Mouse (Mus musculus) myocyte (in vitro differentiated cells): Measurements from ENCODE around the gene Mvb12b. TPM values are rescaled to one million over a fixed set of nuclear protein-coding genes. Genes with fewer than 3 reads are reported as not detected.
"Not testable (repeated sequence)": the region's sequence is repeated elsewhere in the genome, so short reads cannot be mapped to it uniquely, and the experiment has no call there.

Experiments
- H3K27me3 ChIP-seq: one replicate; pipeline ENCODE4 v1.6.1; 2011; ENCODE audit not compliant: control insufficient read depth, insufficient read depth, insufficient read length
- H3K36me3 ChIP-seq: one replicate; pipeline ENCODE4 v1.6.1; 2011; ENCODE audit not compliant: control insufficient read depth, insufficient read depth
- H3K4me2 ChIP-seq: one replicate; pipeline ENCODE4 v1.6.1; 2011; ENCODE audit warnings: low read depth, control low read depth
- H3K4me3 ChIP-seq: one replicate; pipeline ENCODE4 v1.5.1; 2011; ENCODE audit warnings: mild to moderate bottlenecking, control low read depth, moderate library complexity
- H3K79me2 ChIP-seq: one replicate; pipeline ENCODE4 v1.6.1; 2011; ENCODE audit not compliant: control insufficient read depth, insufficient read depth
- H3ac ChIP-seq: one replicate; pipeline ENCODE4 v1.6.1; 2011; ENCODE audit not compliant: control insufficient read depth, insufficient read length
- CEBPB ChIP-seq: IDR thresholded peaks from 2 replicates; pipeline ENCODE4 v1.6.1; 2011; ENCODE audit warnings: mild to moderate bottlenecking, moderate library complexity; ENCODE audit not compliant: poor library complexity, insufficient read depth, severe bottlenecking
- E2F4 ChIP-seq: IDR thresholded peaks from one replicate; pipeline ENCODE4 v1.6.1; 2011; ENCODE audit warnings: mild to moderate bottlenecking, control low read depth, moderate library complexity; ENCODE audit not compliant: insufficient read depth
- MAX ChIP-seq: IDR thresholded peaks from one replicate; pipeline ENCODE4 v1.6.1; 2011; ENCODE audit warnings: low read depth, mild to moderate bottlenecking, control low read depth
- MYOD1 ChIP-seq, 3 experiments: IDR thresholded peaks; one replicate each; pipeline ENCODE4 v1.6.1; 2011; ENCODE audit warnings: control low read depth in 2 of 3, low read depth in 2 of 3, mild to moderate bottlenecking in 2 of 3, moderate library complexity in 1 of 3; ENCODE audit not compliant: insufficient read length in 2 of 3, control insufficient read depth in 1 of 3
- MYOG ChIP-seq, 3 experiments: IDR thresholded peaks; one replicate each; pipeline ENCODE4 v1.6.1; 2011; ENCODE audit warnings: control low read depth in 2 of 3, low read depth in 2 of 3, mild to moderate bottlenecking in 2 of 3; ENCODE audit not compliant: insufficient read length in 2 of 3, control insufficient read depth in 1 of 3, insufficient read depth in 1 of 3
- POLR2A ChIP-seq: IDR thresholded peaks from one replicate; pipeline ENCODE4 v1.6.1; 2011; ENCODE audit warnings: low read depth, mild to moderate bottlenecking, control low read depth, moderate library complexity; ENCODE audit not compliant: insufficient read length
- POLR2AphosphoS2 ChIP-seq: IDR thresholded peaks from one replicate; pipeline ENCODE4 v1.6.1; 2011; ENCODE audit warnings: low read depth, control low read depth; ENCODE audit not compliant: insufficient read length
- REST ChIP-seq: IDR thresholded peaks from one replicate; pipeline ENCODE4 v1.6.1; 2011; ENCODE audit warnings: mild to moderate bottlenecking, control low read depth, moderate library complexity; ENCODE audit not compliant: insufficient read depth, insufficient read length
- SRF ChIP-seq: IDR thresholded peaks from one replicate; pipeline ENCODE4 v1.6.1; 2011; ENCODE audit warnings: low read depth; ENCODE audit not compliant: control insufficient read depth, insufficient read length
- TCF12 ChIP-seq: IDR thresholded peaks from one replicate; pipeline ENCODE4 v1.6.1; 2011; ENCODE audit warnings: mild to moderate bottlenecking, control low read depth; ENCODE audit not compliant: poor library complexity, insufficient read depth, severe bottlenecking
- TCF3 ChIP-seq: IDR thresholded peaks from one replicate; pipeline ENCODE4 v1.6.1; 2011; ENCODE audit warnings: low read depth, control low read depth; ENCODE audit not compliant: insufficient read length
- USF1 ChIP-seq: IDR thresholded peaks from one replicate; pipeline ENCODE4 v1.6.1; 2011; ENCODE audit warnings: low read depth, mild to moderate bottlenecking, control low read depth, moderate library complexity
- polyA plus RNA-seq: library from polyadenylated mRNA; unstranded; fragments of >200 nt; fragmentation: generic; extraction: Trizol; gene quantifications from one replicate; pipeline ENCODE4 v1.2.1, GENCODE M21; 2012; ENCODE audit warnings: missing spikeins

Gene Mvb12b
- polyA plus RNA-seq, 1 experiment: 14.5 TPM

- no peaks in the 10 kb centered on the region for H3K36me3 ChIP-seq
- no peaks in the 10 kb centered on the region for H3K79me2 ChIP-seq
- no peak overlapping the region for H3ac ChIP-seq
- H3K27me3 ChIP-seq: no peaks in the 10 kb centered on the region
- no peak overlapping the region for H3K4me2 ChIP-seq
- H3K4me3 ChIP-seq: no peak overlapping the region
- no peak for TF ChIP-seq TCF3
- TF ChIP-seq MAX: no peak
Observed at GRCm38 (mm10) chr2:33918318-33918717, 30.6 kb upstream of the Mvb12b start.

- no peaks in the 10 kb centered on the region for H3K36me3 ChIP-seq
- H3K4me2 ChIP-seq: no peak overlapping the region
- no peak overlapping the region for H3K4me3 ChIP-seq
- no peak overlapping the region for H3ac ChIP-seq
- H3K79me2 ChIP-seq: no peaks in the 10 kb centered on the region
- H3K27me3 ChIP-seq: no peaks in the 10 kb centered on the region
- TF ChIP-seq CEBPB (no peak), SRF (no peak), USF1 (no peak), TCF12 (no peak), TCF3 (no peak), MYOD1 (IDR thresholded peaks at IDR 0.05; ENCODE audit: control insufficient read depth in 1 of 3, insufficient read length in 2 of 3, low read depth in 2 of 3) (no peak), POLR2A (no peak), MYOG (IDR thresholded peaks at IDR 0.05; ENCODE audit: control insufficient read depth in 1 of 3, insufficient read depth in 1 of 3, insufficient read length in 2 of 3, low read depth in 2 of 3) (no peak), E2F4 (no peak)
Observed at GRCm38 (mm10) chr2:33916603-33917002, 28.9 kb upstream of the Mvb12b start.

GRCm38 (mm10) chr2:33914998-33915397, 27.3 kb upstream of the Mvb12b start:
- H3K27me3 ChIP-seq: no peaks in the 10 kb centered on the region

GRCm38 (mm10) chr2:33914334-33914733, 26.6 kb upstream of the Mvb12b start:
- no peaks in the 10 kb centered on the region for H3K36me3 ChIP-seq
- no peak overlapping the region for H3K4me3 ChIP-seq
- H3ac ChIP-seq: no peak overlapping the region
- TF ChIP-seq MYOD1 (IDR thresholded peaks at IDR 0.05; ENCODE audit: control insufficient read depth in 1 of 3, insufficient read length in 2 of 3, low read depth in 2 of 3) (no peak), MAX (no peak), E2F4 (no peak), USF1 (no peak), REST (no peak), TCF3 (no peak), POLR2A (no peak), SRF (no peak), MYOG (IDR thresholded peaks at IDR 0.05; ENCODE audit: control insufficient read depth in 1 of 3, insufficient read depth in 1 of 3, insufficient read length in 2 of 3, low read depth in 2 of 3) (no peak), CEBPB (no peak), TCF12 (no peak), POLR2AphosphoS2 (no peak)
- H3K79me2 ChIP-seq: no peaks in the 10 kb centered on the region
- H3K27me3 ChIP-seq: no peaks in the 10 kb centered on the region
- H3K4me2 ChIP-seq: no peak overlapping the region

More at GRCm38 (mm10) chr2:33914998-33915397, 27.3 kb upstream of the Mvb12b start:
- Histone ChIP-seq H3K79me2 (no peaks in the 10 kb centered on the region), H3K4me3 (no peak overlapping the region), H3K36me3 (no peaks in the 10 kb centered on the region), H3K4me2 (no peak overlapping the region), H3ac (no peak overlapping the region)
- no peak for TF ChIP-seq TCF12
- TF ChIP-seq MYOG (IDR thresholded peaks at IDR 0.05; ENCODE audit: control insufficient read depth in 1 of 3, insufficient read depth in 1 of 3, insufficient read length in 2 of 3, low read depth in 2 of 3): no peak
- no peak for TF ChIP-seq E2F4
- no peak for TF ChIP-seq POLR2A
- no peak for TF ChIP-seq REST
- TF ChIP-seq MAX: no peak
- TF ChIP-seq CEBPB: no peak
- TF ChIP-seq SRF: no peak
- no peak for TF ChIP-seq POLR2AphosphoS2
- no peak for TF ChIP-seq USF1
- TF ChIP-seq TCF3: no peak
- no peak for TF ChIP-seq MYOD1 (IDR thresholded peaks at IDR 0.05; ENCODE audit: control insufficient read depth in 1 of 3, insufficient read length in 2 of 3, low read depth in 2 of 3)

GRCm38 (mm10) chr2:33913598-33913997, 25.9 kb upstream of the Mvb12b start:
- not testable (repeated sequence) for H3K27me3 ChIP-seq, H3K4me3 ChIP-seq, H3K4me2 ChIP-seq, H3K79me2 ChIP-seq, H3ac ChIP-seq, H3K36me3 ChIP-seq

- H3K4me2 ChIP-seq: no peak overlapping the region
- H3ac ChIP-seq: no peak overlapping the region
- no peaks in the 10 kb centered on the region for H3K36me3 ChIP-seq
- TF ChIP-seq MAX: no peak
- TF ChIP-seq SRF: no peak
- no peak for TF ChIP-seq POLR2A
- TF ChIP-seq CEBPB: no peak
- TF ChIP-seq E2F4: no peak
- TF ChIP-seq USF1: no peak
- TF ChIP-seq TCF12: no peak
- TF ChIP-seq MYOG (IDR thresholded peaks at IDR 0.05; ENCODE audit: control insufficient read depth in 1 of 3, insufficient read depth in 1 of 3, insufficient read length in 2 of 3, low read depth in 2 of 3): no peak
- no peak overlapping the region for H3K4me3 ChIP-seq
- H3K79me2 ChIP-seq: no peaks in the 10 kb centered on the region
- no peaks in the 10 kb centered on the region for H3K27me3 ChIP-seq
Observed at GRCm38 (mm10) chr2:33912741-33913140, 25.0 kb upstream of the Mvb12b start.
